Mouse (Mus musculus) B cell, adult (primary cell): ENCODE measurements around the gene Thra. TPM values are rescaled to one million over a fixed set of nuclear protein-coding genes. Genes with fewer than 3 reads are reported as not detected.

Source experiments
- total RNA-seq: library from RNA; stranded (reverse); gene quantifications from 4 replicates; pipeline ENCODE4 v1.2.4, GENCODE M21; 2023; ENCODE audit not compliant: inconsistent age

The Thra gene
- 5.6 to 7.6 TPM (median 6.6 TPM) in 4 replicates for total RNA-seq

GRCm38 (mm10) chr11:98740393-98741050, at the start of gene Thra:
Gene Thra, plus strand, starts transcription at chr11:98740638.

GRCm38 (mm10) chr11:98701213-98701670, 39.2 kb upstream of the Thra start, which contains the start of gene Csf3:
Gene Csf3, plus strand, starts transcription at chr11:98701263.

DNA sequence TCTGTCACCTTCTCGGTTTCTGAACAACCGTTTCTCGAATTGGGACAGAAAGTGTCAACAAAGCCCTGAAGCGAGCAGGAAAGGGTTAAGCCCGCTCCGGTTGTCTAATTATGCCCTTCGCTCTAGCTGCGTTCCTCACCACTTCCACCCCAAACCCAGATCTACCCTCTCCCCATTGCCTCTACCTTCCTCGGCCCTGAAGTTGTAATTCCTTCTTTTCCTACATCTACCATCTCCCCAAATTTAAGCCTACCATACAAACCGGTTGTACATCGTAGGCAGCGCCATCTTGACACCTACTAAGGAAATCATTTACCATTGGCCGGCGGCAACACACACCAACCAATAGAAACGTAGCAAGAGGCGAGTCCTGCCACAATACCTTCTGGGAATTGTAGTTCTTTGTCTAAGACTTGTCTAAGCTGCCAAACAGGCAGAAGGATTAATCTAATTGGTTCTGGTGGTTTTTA, 11.3 kb upstream of the Thra start, which contains the start of gene Med24:
TSS of gene Med24 (minus strand) at position 317 of the 470 bp plus-strand sequence.

DNA sequence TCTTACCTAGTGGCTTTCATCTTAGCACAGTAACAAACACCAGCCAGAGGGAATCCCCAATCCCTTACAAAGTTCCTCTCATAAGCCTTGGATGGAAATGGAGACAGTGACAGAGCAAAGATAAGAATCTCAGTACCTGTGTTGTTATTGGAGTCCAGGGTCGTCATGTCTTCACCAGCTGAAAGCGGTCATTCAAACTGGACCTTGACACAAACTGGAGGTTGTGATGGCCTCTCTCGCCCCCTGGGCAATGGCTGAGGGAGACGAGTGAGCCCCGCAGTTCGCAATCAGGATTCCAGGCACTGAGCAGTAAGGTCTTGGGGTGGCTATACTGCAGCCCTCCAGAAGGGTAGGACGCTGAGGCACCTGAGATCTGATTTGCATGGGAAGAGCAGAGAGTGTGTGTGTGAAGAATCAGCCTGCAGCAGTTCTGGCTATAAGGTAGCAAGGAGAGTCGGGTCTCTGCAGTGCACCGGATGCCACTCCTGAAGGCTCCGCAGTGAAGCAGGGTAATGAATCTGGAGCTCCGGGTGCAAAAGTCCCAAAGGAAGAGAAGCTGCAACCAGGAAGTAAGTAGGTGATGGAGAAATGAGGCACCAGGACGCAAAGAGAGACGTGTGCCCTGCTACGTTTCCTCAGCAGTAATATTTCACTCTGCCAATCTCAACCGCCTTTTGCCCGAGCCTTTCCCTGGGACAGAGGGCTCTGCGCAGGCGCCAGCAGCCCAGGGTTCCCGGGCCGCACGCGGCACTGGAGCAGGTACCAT, 34.3 kb downstream of the Thra start, which contains the start of gene Nr1d1:
TSS of gene Nr1d1 (minus strand) at position 752 of the 766 bp plus-strand sequence.

GRCm38 (mm10) chr11:98795015-98795713, 54.7 kb downstream of the Thra start, which contains the start of gene Msl1:
Gene Msl1, plus strand, starts transcription at chr11:98795516.

DNA sequence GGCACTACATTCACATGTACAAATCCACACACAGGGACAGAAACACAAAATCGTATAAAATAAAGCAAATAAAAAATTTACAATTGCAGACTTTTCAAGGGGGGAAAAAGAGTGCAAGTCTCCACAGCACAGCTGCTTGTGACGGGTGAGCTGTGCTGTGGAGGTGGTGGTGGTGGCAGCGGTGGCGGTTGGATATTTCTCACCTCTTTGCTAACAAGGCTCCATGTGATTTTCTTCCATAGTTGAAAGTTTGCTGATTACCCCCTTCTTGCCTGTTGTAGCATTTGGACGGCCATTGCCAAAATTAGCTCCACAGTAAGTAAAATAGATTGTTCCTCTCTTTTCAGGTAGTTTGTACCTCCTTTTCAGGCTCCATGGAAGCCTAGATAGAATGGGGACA, 64.2 kb downstream of the Thra start, which contains the start of gene Casc3:
TSS of gene Casc3 (plus strand) at position 301 of the 400 bp plus-strand sequence.

Other genes with a start within 250 kb of the Thra start
- 550 to 623 TPM (median 617 TPM) in 4 replicates for gene Ikzf3, start 194.6 kb upstream of the Thra start, total RNA-seq
- 4.3 to 8.2 TPM (median 5.8 TPM) in 4 replicates for gene Zpbp2, start 189.5 kb upstream of the Thra start, total RNA-seq
- 16.5 to 19.2 TPM (median 17.5 TPM) in 4 replicates for gene Ormdl3, start 153.3 kb upstream of the Thra start, total RNA-seq
- gene Lrrc3c, start 142.3 kb upstream of the Thra start, total RNA-seq = not detected in 4 replicates
- gene Gm12355, start 115.0 kb upstream of the Thra start, total RNA-seq = 26.2 to 32.0 TPM (median 31.6 TPM) in 4 replicates
- not detected in 4 replicates for gene Gsdma3, start 114.3 kb upstream of the Thra start, total RNA-seq
- not detected in 4 replicates for gene Gsdma2, start 93.9 kb upstream of the Thra start, total RNA-seq
- not detected in 4 replicates for gene Gsdma, start 76.3 kb upstream of the Thra start, total RNA-seq
- 74.6 to 80.5 TPM (median 76.7 TPM) in 4 replicates for gene Psmd3, start 58.1 kb upstream of the Thra start, total RNA-seq
- 0.36 TPM in 1 of 4 replicates, not detected in the others for gene Csf3, start 39.4 kb upstream of the Thra start, total RNA-seq
- 85.6 to 113 TPM (median 92.5 TPM) in 4 replicates for gene Med24, start 11.2 kb upstream of the Thra start, total RNA-seq
- gene Nr1d1, start 34.7 kb downstream of the Thra start, total RNA-seq = 1.4 to 1.9 TPM (median 1.7 TPM) in 4 replicates
- 125 to 131 TPM (median 128 TPM) in 4 replicates for gene Msl1, start 54.9 kb downstream of the Thra start, total RNA-seq
- gene Casc3, start 64.3 kb downstream of the Thra start, total RNA-seq = 88.0 to 101 TPM (median 93.5 TPM) in 4 replicates
- 1.3 to 5.0 TPM (median 3.4 TPM) in 4 replicates for gene Rapgefl1, start 96.1 kb downstream of the Thra start, total RNA-seq
- gene Wipf2, start 123.0 kb downstream of the Thra start, total RNA-seq = 38.7 to 46.7 TPM (median 44.6 TPM) in 4 replicates
- 2.3 to 3.0 TPM (median 2.6 TPM) in 4 replicates for gene Cdc6, start 167.2 kb downstream of the Thra start, total RNA-seq
- 86.9 to 113 TPM (median 104 TPM) in 4 replicates for gene Rara, start 187.2 kb downstream of the Thra start, total RNA-seq
- not detected in 4 replicates for gene Gjd3, start 242.4 kb downstream of the Thra start, total RNA-seq